Mouse (Mus musculus): ENCODE data around the gene Xrcc6. TPM values are rescaled to one million over a fixed set of nuclear protein-coding genes. Genes with fewer than 3 reads are reported as not detected.

Xrcc6 gene
- 49.8 and 50.1 TPM in 2 replicates for total RNA-seq (2014; fragmentation: Nextera tagmentation)
- 114 and 154 TPM in 2 replicates for total RNA-seq (2017)
- 10.1 and 12.4 TPM in 2 replicates for polyA plus RNA-seq (2012)

DNA sequence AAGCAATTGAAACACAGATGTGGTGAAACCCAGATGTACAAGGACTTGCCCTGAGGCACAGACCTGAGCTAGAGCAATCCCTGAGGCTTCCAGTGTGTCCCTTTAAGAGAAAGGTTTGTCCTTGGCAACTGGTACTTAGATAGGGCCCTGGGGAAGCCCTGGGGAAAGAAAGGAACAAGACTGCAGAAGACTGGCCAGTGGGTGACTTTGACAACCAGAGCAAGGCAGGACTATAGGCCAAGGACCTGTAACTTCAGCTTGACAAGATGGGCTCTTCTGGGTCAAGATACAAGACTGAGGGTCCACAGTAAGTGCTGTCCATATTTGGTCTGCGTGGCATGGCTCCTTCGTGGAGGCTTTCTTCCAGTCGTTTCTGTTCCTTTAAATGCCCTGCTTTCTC lies at the start of gene Xrcc6:
TSS of gene Xrcc6 (plus strand) at position 190 of the 400 bp plus-strand sequence.
- TF ChIP-seq GATA2 (IDR thresholded peaks at IDR 0.05; ENCODE audit: borderline replicate concordance, low read depth, low read length) (no peak), POLR2AphosphoS5 (IDR thresholded peaks at IDR 0.05; ENCODE audit: insufficient replicate concordance, low read depth, low read length) (no peak), GATA1 (IDR thresholded peaks at IDR 0.05; ENCODE audit: borderline replicate concordance, low read length) (no peak), TAL1 (conservative IDR thresholded peaks at IDR 0.05; ENCODE audit: low read depth, low read length) (no peak)
- no peaks in the 10 kb centered on the region for H3K9me3 ChIP-seq (replicated peaks)
- no peak for DNase-seq (ENCODE audit: low spot score)
- ATAC-seq (ENCODE audit: extremely low read depth, insufficient number of reproducible peaks, low FRiP score, poor library complexity, severe bottlenecking): no peak
- H3K36me3 ChIP-seq (replicated peaks): peaks cover 12% of the 10 kb centered on the region
- H3K4me1 ChIP-seq (ENCODE audit: insufficient read depth, low read depth, low read length): peaks cover 25% of the 10 kb centered on the region
- H3K4me3 ChIP-seq (ENCODE audit: low read depth, low read length): no peak within 1 kb of the TSS
- 0 out of 2 replicates have a peak, but pooled peaks cover 2% of the 10 kb centered on the region for H3K27me3 ChIP-seq (ENCODE audit: insufficient read depth, low read length)

- TF ChIP-seq GATA1 (IDR thresholded peaks at IDR 0.05; ENCODE audit: borderline replicate concordance, low read length): no peak
- TF ChIP-seq CTCF (IDR thresholded peaks at IDR 0.05; ENCODE audit: low read depth, low read length): no peak
- TF ChIP-seq POLR2AphosphoS5 (IDR thresholded peaks at IDR 0.05; ENCODE audit: insufficient replicate concordance, low read depth, low read length): no peak
- no peak for TF ChIP-seq GATA2 (IDR thresholded peaks at IDR 0.05; ENCODE audit: borderline replicate concordance, low read depth, low read length)
- TF ChIP-seq TAL1 (conservative IDR thresholded peaks at IDR 0.05; ENCODE audit: low read depth, low read length): no peak
- Histone ChIP-seq H3K4me3 (ENCODE audit: low read depth, low read length) (no peak overlapping the region), H3K27me3 (ENCODE audit: insufficient read depth, low read length) (peaks cover 40% of the 10 kb centered on the region), H3K4me1 (ENCODE audit: insufficient read depth, low read depth, low read length) (peaks cover 50% of the 10 kb centered on the region), H3K9me3 (replicated peaks) (no peaks in the 10 kb centered on the region), H3K36me3 (replicated peaks) (no peaks in the 10 kb centered on the region)
- DNase-seq (ENCODE audit: low spot score) (peak; percentile 45), ATAC-seq (ENCODE audit: extremely low read depth, insufficient number of reproducible peaks, low FRiP score, poor library complexity, severe bottlenecking) (no peak)
Measured at GRCm38 (mm10) chr15:81938246-81938645, 49.4 kb upstream of the Xrcc6 start.

- peaks cover 35% of the 10 kb centered on the region for H3K27me3 ChIP-seq (ENCODE audit: insufficient read depth, low read length)
- peaks cover 47% of the 10 kb centered on the region for H3K4me1 ChIP-seq (ENCODE audit: insufficient read depth, low read depth, low read length)
- DNase-seq (ENCODE audit: low spot score): no peak
- no peak for ATAC-seq (ENCODE audit: extremely low read depth, insufficient number of reproducible peaks, low FRiP score, poor library complexity, severe bottlenecking)
- H3K4me3 ChIP-seq (ENCODE audit: low read depth, low read length): no peak overlapping the region
- no peaks in the 10 kb centered on the region for H3K36me3 ChIP-seq (replicated peaks)
- no peaks in the 10 kb centered on the region for H3K9me3 ChIP-seq (replicated peaks)
- TF ChIP-seq POLR2AphosphoS5 (IDR thresholded peaks at IDR 0.05; ENCODE audit: insufficient replicate concordance, low read depth, low read length): no peak
- TF ChIP-seq CTCF (IDR thresholded peaks at IDR 0.05; ENCODE audit: low read depth, low read length): no peak
- TF ChIP-seq GATA2 (IDR thresholded peaks at IDR 0.05; ENCODE audit: borderline replicate concordance, low read depth, low read length): no peak
- TF ChIP-seq GATA1 (IDR thresholded peaks at IDR 0.05; ENCODE audit: borderline replicate concordance, low read length): no peak
- no peak for TF ChIP-seq TAL1 (conservative IDR thresholded peaks at IDR 0.05; ENCODE audit: low read depth, low read length)
Measured at GRCm38 (mm10) chr15:81939157-81939715, 48.4 kb upstream of the Xrcc6 start.

DNA sequence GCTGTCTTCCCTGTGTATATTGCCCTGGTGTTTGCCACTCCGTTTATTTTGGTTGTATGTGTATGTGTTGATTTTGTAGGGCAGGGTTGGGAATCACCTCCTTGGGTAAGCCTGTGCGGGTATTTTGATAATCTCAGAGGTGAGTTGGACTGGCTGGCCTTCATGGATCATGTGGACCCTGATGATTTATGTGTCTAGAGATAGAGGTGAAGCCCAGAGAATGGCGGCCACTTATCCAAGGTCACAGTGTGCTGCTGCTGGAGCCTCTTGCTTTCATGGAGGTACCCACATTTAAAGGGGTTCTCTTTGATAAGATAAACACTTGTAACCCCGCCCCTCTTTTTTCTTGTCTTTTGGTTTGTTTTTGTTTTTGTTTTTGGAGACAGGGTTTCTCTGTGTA lies 47.9 kb upstream of the Xrcc6 start:
- peaks cover 47% of the 10 kb centered on the region for H3K4me1 ChIP-seq (ENCODE audit: insufficient read depth, low read depth, low read length)
- no peak for TF ChIP-seq GATA2 (IDR thresholded peaks at IDR 0.05; ENCODE audit: borderline replicate concordance, low read depth, low read length)

DNA sequence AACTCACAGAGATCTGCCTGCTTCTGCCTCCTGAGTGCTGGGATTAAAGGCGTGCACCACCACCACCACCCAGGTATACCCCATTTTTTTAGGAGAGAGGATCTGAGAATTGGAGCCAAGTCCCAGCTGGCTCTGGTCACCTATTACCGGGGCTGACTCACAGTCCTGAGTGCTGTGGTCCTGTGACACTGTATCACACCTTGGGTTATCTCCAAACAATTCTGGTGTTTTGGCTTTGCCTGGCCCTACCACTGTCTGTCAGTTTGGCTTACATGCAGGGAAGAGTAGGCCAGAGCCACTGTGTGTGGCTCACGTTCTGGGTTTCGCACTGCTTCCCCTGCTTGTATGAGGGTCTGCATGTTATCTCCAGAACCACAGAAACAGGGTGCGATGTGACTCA lies 47.4 kb upstream of the Xrcc6 start:
- TF ChIP-seq POLR2AphosphoS5 (IDR thresholded peaks at IDR 0.05; ENCODE audit: insufficient replicate concordance, low read depth, low read length) (no peak), TAL1 (conservative IDR thresholded peaks at IDR 0.05; ENCODE audit: low read depth, low read length) (no peak), GATA2 (IDR thresholded peaks at IDR 0.05; ENCODE audit: borderline replicate concordance, low read depth, low read length) (no peak), CTCF (IDR thresholded peaks at IDR 0.05; ENCODE audit: low read depth, low read length) (no peak), GATA1 (IDR thresholded peaks at IDR 0.05; ENCODE audit: borderline replicate concordance, low read length) (no peak)
- H3K4me3 ChIP-seq (ENCODE audit: low read depth, low read length): no peak overlapping the region
- no peak for ATAC-seq (ENCODE audit: extremely low read depth, insufficient number of reproducible peaks, low FRiP score, poor library complexity, severe bottlenecking)

More for the DNA sequence above, 47.9 kb upstream of the Xrcc6 start:
- DNase-seq (ENCODE audit: low spot score) (no peak), ATAC-seq (ENCODE audit: extremely low read depth, insufficient number of reproducible peaks, low FRiP score, poor library complexity, severe bottlenecking) (no peak)
- Histone ChIP-seq H3K9me3 (replicated peaks) (no peaks in the 10 kb centered on the region), H3K4me3 (ENCODE audit: low read depth, low read length) (no peak overlapping the region), H3K36me3 (replicated peaks) (no peaks in the 10 kb centered on the region), H3K27me3 (ENCODE audit: insufficient read depth, low read length) (peaks cover 32% of the 10 kb centered on the region)

GRCm38 (mm10) chr15:81941010-81941409 lies 46.6 kb upstream of the Xrcc6 start:
- no peaks in the 10 kb centered on the region for H3K36me3 ChIP-seq (replicated peaks)
- no peak for DNase-seq (ENCODE audit: low spot score)
- TF ChIP-seq CTCF (IDR thresholded peaks at IDR 0.05; ENCODE audit: low read depth, low read length): peak; percentile 31; the same call in 1 of the 2 replicates
- TF ChIP-seq GATA2 (IDR thresholded peaks at IDR 0.05; ENCODE audit: borderline replicate concordance, low read depth, low read length): no peak
- peaks cover 38% of the 10 kb centered on the region for H3K27me3 ChIP-seq (ENCODE audit: insufficient read depth, low read length)
- no peaks in the 10 kb centered on the region for H3K9me3 ChIP-seq (replicated peaks)
- ATAC-seq (ENCODE audit: extremely low read depth, insufficient number of reproducible peaks, low FRiP score, poor library complexity, severe bottlenecking): no peak
- no peak overlapping the region for H3K4me3 ChIP-seq (ENCODE audit: low read depth, low read length)
- peaks cover 45% of the 10 kb centered on the region for H3K4me1 ChIP-seq (ENCODE audit: insufficient read depth, low read depth, low read length)

More for the DNA sequence above, 47.4 kb upstream of the Xrcc6 start:
- DNase-seq (ENCODE audit: low spot score): no peak
- Histone ChIP-seq H3K4me1 (ENCODE audit: insufficient read depth, low read depth, low read length) (peaks cover 47% of the 10 kb centered on the region), H3K9me3 (replicated peaks) (no peaks in the 10 kb centered on the region), H3K27me3 (ENCODE audit: insufficient read depth, low read length) (peaks cover 33% of the 10 kb centered on the region), H3K36me3 (replicated peaks) (no peaks in the 10 kb centered on the region)
